Mouse (Mus musculus): ENCODE data around the gene Polr2a. TPM values are rescaled to one million over a fixed set of nuclear protein-coding genes. Genes with fewer than 3 reads are reported as not detected.
A peak's percentile ranks its signal among the peaks of the same experiment; 100 is the strongest.
"Not testable (repeated sequence)": the region's sequence is repeated elsewhere in the genome, so short reads cannot be mapped to it uniquely, and the experiment has no call there.

The Polr2a gene
- total RNA-seq, 4 experiments from 2014 or later = 28.5 to 35.7 (median 32.9) TPM

DNA sequence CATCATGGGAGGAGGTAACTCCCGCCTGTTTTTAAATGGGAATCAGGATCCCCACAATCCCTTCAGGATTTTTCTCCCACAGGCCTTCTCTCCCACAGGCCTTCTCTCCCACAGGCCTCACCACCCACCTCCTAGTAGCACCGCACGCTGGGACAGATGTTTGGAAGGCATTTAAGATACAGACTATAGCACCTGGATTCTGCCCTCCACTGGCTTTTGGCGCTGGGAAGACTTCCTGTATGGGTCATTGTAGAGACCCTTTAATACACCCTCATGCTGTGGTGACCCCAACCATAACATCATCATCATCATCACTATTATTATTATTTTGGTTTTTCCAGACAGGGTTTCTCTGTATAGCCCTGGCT is 51.0 kb downstream of the Polr2a start:
- DNase-seq (ENCODE audit: low spot score) = no peak

GRCm38 (mm10) chr11:69706775-69707479 is 51.5 kb downstream of the Polr2a start:
- DNase-seq (ENCODE audit: low spot score) = peak; percentile 79

DNA sequence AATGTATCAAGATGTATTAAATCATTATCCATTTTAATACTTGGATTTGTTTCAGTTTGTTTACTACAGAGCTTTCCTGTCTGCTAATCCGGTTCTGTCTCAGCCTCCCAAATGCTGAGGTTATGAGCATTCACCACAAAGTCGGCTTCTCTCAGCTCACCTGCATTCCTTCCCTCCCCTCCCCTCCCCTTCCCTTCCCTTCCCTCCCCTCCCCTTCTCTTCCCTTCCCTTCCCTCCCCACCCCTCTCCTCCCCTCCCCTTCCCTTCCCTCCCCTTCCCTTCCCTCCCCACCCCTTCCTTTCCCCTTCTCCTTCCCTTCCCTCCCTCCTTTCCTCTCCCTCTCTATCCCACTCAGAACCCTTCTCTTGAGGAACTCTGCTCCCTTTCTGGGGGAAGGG is 53.8 kb downstream of the Polr2a start:
- no peak for DNase-seq (ENCODE audit: low spot score)

- no peak for DNase-seq (ENCODE audit: low spot score)
Observed at GRCm38 (mm10) chr11:69703814-69704612, 54.4 kb downstream of the Polr2a start.

DNA sequence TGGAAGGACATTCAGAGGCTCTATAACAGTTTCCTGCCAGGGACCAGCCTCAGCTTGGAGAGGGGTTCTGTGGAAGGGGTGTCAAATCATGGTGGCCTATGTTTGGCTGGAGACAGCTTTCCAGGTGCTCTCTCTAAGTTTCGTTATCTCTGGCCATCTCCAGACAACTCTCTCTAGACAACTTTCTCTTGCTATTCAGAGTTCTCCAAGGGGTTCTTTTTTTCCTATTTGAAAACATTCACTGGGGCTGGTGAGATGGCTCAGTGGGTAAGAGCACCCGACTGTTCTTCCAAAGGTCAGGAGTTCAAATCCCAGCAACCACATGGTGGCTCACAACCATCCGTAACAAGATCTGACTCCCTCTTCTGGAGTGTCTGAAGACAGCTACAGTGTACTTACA is 55.1 kb downstream of the Polr2a start:
- not testable (repeated sequence) for DNase-seq (ENCODE audit: low spot score)

DNA sequence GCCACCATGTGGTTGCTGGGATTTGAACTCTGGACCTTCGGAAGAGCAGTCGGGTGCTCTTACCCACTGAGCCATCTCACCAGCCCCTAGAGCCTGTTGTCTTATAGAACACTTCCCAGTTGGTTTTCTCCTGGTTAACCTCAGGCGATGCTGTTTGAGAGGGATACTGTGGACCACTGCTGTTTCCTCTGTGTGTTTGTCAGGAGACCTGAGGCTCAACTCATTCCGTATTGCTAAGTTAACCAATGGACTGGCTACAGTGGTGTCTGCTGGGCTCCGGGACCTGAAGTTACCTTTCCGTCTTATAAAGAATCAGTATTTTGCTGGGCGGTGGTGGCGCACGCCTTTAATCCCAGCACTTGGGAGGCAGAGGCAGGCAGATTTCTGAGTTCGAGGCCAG is 55.6 kb downstream of the Polr2a start:
- DNase-seq (ENCODE audit: low spot score) = not testable (repeated sequence)

- DNase-seq (ENCODE audit: low spot score) = no peak
Observed at GRCm38 (mm10) chr11:69699595-69699994, 58.8 kb downstream of the Polr2a start.

- no peak for DNase-seq (ENCODE audit: low spot score)
Observed at GRCm38 (mm10) chr11:69698574-69698973, 59.9 kb downstream of the Polr2a start.

- DNase-seq (ENCODE audit: low spot score) = no peak
Observed at GRCm38 (mm10) chr11:69697396-69697795, 61.0 kb downstream of the Polr2a start.

DNA sequence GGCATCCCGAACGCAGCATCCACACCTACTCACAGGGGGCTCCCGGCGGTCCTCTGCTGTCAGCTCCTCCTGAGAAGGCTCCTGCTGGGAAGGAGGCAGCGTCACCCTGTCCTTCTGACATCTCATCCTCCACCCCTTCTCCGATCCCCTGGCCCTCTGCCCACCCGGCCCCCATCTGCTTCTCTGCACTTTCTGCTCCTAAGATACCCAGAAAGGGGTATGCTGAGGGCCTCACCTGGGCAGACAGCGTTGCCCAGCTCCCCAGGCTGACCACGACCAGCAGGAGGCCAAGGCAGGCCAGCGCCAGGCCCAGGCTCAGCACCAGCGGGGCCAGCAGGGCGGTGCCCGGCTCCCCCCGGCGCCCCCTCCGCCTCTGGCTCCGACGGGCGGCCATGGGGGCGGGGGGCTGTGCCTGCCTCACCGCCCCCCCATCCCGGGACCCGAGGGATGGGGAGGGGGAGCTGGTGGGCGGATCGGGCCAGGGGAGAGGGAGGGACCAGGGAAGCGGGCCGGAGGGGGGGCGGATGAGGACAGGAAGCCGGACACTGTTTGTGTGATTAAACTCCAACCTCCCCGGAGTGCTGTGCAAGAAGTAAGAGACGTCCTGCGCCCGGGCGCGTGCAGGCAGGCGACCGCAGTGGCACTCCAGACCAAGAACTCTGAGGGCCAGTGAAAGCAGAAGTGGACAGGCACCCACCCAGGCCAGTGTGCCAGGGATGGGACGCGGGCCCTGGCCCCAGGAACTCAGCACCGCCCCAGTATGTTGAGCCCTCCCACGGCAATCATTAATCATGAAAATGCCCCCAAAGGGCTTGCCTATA is 62.9 kb downstream of the Polr2a start, which contains the start of the genes Tnfsf12 and Tnfsfm13:
TSS of gene Tnfsf12 (minus strand) at position 489 of the 821 bp plus-strand sequence.
TSS of gene Tnfsfm13 (minus strand) at position 738 of the 821 bp plus-strand sequence.
- peak; percentile 80 for DNase-seq (ENCODE audit: low spot score)

DNA sequence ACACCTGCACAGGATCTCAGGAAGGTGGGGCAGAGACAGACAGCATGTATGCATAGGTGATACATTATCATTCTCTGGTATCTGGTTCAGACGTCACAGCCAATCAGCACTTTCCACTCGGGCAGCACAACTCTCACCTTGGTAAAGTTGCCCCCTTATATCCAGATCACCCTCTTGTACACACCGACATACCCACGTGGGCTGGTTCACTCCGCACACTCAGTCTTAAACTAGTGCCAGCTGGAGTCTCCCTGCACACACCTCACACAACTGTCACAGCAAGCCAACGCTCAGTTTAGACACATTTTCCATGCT is 63.4 kb downstream of the Polr2a start:
- DNase-seq (ENCODE audit: low spot score) = no peak

DNA sequence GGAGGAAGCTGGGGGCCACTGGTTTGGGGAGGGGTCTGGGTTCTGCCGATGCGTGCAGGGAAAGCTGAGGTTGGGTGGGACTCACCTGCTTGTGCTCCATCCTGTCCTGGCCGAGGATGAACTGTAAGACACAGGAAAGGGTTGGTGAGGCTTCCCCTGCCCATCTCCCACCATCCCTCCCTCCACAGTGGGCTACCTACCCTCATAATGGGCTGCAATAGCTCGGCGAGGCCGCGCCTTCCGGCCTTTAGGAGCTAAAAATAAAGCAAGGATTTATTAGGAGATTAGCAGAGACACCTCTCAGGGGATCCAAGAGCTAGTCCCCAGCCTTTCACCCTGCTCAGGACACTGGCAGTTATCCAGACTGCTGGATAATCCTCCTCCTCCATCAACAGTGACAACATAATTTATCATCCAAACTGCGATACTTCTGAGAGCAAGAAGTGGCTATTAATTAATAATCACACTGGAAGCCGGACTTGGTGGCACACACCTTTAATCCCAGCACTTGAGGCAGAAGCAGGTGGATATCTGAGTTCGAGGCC is 64.9 kb downstream of the Polr2a start:
- DNase-seq (ENCODE audit: low spot score) = no peak

DNA sequence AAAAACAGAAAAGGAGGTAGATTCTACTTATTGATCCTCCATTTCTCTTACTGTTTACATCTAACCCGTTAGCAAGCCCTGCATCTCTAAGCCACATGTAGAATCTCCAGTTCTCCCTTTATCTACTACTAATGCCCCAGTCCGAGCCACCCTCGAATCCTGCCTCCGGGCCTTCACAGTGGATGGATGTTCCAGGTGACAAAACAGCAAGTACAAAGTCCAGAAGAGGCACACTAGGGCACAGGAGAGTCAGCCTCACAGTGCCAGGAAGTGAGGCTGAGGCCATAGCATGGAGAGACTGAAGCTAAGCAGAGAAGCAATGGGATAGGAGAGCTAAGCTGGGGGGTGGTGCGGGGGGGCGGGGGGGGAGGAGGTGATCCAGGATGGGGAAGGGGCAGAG is 65.6 kb downstream of the Polr2a start:
- no peak for DNase-seq (ENCODE audit: low spot score)

DNA sequence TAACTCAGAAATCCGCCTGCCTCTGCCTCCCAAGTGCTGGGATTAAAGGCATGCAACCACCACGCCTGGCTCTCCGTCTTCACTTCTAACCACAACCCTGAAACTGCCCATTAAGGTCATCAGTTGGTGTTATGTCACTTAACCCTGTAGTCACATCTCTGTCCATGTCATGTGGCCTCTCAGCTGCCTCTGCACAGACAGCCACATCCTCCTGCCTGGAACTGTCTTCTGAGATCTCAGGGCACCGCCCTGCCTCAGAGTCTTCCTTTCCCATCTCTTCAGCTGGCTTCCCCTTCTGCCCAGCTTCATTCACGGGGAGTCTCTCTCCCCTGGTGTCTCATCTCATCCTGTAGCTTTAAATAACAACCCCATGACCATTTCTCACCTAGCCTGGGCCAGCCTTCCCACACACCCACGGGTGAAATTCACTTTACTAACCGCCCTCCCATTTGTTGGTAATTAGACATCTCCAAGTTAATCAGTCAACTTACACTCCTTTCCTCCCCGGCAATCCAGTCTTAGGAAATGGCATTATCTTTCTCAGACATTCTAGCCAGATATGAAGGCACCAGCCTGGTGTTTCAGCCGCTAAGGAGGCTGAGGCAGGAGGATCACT is 66.1 kb downstream of the Polr2a start:
- no peak for DNase-seq (ENCODE audit: low spot score)

DNA sequence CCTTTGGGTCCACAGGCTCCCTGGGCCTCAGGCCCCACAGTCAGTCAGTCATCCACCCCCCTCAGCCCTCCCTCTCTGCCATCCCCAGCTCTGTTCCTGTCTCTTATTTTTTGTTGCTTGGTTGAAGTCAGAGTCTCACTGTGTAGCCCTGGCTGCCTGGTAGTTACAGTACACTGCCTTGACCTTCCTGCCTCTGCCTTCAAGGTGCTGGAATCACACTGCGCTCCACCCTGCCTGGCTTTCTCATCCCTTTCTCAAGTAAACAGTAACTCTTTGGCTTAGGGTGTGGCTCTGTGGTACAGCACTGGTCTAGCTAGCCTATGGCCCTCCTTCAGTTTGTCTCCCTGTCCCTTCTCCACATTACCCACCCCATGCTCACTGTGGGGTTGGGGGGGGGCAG is 68.5 kb downstream of the Polr2a start:
- no peak for DNase-seq (ENCODE audit: low spot score)

GRCm38 (mm10) chr11:69687061-69687460 is 71.4 kb downstream of the Polr2a start:
- no peak for DNase-seq (ENCODE audit: low spot score)

DNA sequence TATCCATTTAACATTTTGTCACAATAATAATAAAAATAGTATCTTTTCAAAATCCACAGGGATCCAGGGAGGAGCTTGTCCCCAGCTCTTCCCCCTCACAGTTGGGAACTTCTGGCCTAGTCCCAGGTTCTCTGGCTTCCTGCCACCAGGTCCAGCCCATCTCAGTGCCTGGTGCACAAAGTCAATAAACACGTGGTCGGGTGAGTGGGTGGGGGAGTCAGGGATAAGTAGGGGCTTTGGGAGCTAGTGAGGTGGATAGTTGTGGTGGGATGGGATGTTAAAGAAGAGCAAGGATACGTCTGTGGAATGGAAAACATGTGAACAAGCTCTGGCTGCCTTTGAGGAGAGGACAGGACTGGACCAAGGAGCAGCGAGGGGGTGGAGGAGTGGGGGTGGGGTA is 72.1 kb downstream of the Polr2a start:
- peak; percentile 86 for DNase-seq (ENCODE audit: low spot score)

GRCm38 (mm10) chr11:69685526-69686148 is 72.8 kb downstream of the Polr2a start, which contains the start of gene Tnfsf13:
Tnfsf13 (minus strand) TSS chr11:69685784.
- peak; percentile 93 for DNase-seq (ENCODE audit: low spot score)

DNA sequence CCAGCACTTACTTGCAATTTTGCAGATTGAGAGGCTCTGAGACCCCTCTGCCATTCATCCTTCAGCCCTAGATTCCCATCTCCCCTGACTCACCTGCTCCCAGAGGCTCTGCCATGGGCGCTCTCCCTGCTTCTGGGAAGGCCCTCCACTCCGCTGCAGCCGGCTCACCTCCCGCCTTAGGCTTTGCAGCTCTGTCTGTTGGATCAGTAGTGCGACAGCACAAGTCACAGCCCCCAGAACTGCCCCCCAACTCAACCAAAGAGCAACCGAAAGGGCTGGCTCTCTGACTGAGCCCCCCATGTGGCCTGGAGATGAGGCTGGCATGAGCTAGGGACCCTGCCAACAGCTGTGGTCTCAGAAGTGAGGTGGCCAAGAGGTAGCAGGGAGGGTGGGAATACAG is 73.5 kb downstream of the Polr2a start:
- no peak for DNase-seq (ENCODE audit: low spot score)

GRCm38 (mm10) chr11:69684128-69684745 is 74.2 kb downstream of the Polr2a start:
- DNase-seq (ENCODE audit: low spot score) = no peak
